Mouse (Mus musculus): ENCODE measurements at regions not wholly inside any gene's neighbourhood (a gene's known extent, or its start where the extent isn't known, plus 50 kb on each side); places are given as distances from the start of the nearest gene placed in this dataset.

DNA sequence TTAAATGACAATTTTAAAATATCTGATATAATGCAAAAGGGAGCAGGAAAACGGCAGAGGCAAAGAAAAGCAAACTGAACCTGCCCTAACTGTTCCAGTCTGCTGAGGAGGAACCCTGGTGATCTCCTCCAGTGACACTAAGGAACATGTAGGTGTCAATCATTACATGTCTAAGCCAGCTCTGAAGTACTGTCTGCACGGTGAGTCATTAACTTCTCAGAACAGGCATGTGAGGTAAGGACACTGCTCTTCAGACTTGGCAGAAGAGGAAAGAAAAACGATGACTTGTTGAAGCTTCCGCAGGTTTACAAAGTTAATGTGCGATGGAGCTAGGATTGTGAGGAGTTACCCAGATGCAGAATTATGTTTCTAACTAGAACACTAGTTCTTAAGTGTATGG, 199.1 kb downstream of the Nuf2 start:
- Histone ChIP-seq H3K36me3 (ENCODE audit: control insufficient read depth in 1 of 2, insufficient read depth in 2 of 2, low read length in 2 of 2) (no peaks in the 10 kb centered on the region), H3K9me3 (replicated peaks; ENCODE audit: insufficient read depth, low read length) (no peaks in the 10 kb centered on the region), H3K27me3 (ENCODE audit: control insufficient read depth in 1 of 2, insufficient read depth in 2 of 2, low read length in 2 of 2) (no peaks in the 10 kb centered on the region), H3K4me3 (ENCODE audit: control insufficient read depth in 1 of 2, insufficient read depth in 1 of 2, low read depth in 2 of 2, low read length in 2 of 2) (no peak overlapping the region), H3K27ac (ENCODE audit: control insufficient read depth, low read depth, low read length) (no peak overlapping the region), H3K4me1 (ENCODE audit: control insufficient read depth in 1 of 2, insufficient read depth in 2 of 2, low read length in 2 of 2) (no peaks in the 10 kb centered on the region), H3K9ac (ENCODE audit: control insufficient read depth, low read depth, low read length, poor library complexity, severe bottlenecking) (no peak overlapping the region), H3K79me2 (ENCODE audit: control insufficient read depth, insufficient read depth, low read length, poor library complexity) (no peaks in the 10 kb centered on the region)
- DNase-seq (ENCODE audit: low read depth, low spot score): no peak
- TF ChIP-seq NELFE (IDR thresholded peaks at IDR 0.05; ENCODE audit: low read depth, low read length): no peak
- TF ChIP-seq HCFC1 (IDR thresholded peaks at IDR 0.05; ENCODE audit: low read depth, low read length): no peak
- no peak for TF ChIP-seq BHLHE40 (IDR thresholded peaks at IDR 0.05; ENCODE audit: borderline replicate concordance, low read depth, low read length)
- no peak for TF ChIP-seq MAX (IDR thresholded peaks at IDR 0.05; ENCODE audit: low read length)
- TF ChIP-seq TCF12 (IDR thresholded peaks at IDR 0.05; ENCODE audit: low read depth, low read length): no peak
- no peak for TF ChIP-seq TBP (IDR thresholded peaks at IDR 0.05; ENCODE audit: low read depth, low read length)
- TF ChIP-seq SIN3A (IDR thresholded peaks at IDR 0.05; ENCODE audit: low read length): no peak
- TF ChIP-seq MEF2A (IDR thresholded peaks at IDR 0.05; ENCODE audit: extremely low read depth, insufficient replicate concordance, low read depth, low read length, poor library complexity, severe bottlenecking): no peak
- TF ChIP-seq ETS1 (IDR thresholded peaks at IDR 0.05; ENCODE audit: low read depth, low read length): no peak
- no peak for TF ChIP-seq KAT2A (conservative IDR thresholded peaks at IDR 0.05; ENCODE audit: low read depth, low read length)
- TF ChIP-seq E2F4 (IDR thresholded peaks at IDR 0.05; ENCODE audit: borderline replicate concordance, low read depth, low read length): no peak
- TF ChIP-seq GABPA (IDR thresholded peaks at IDR 0.05; ENCODE audit: low read depth, low read length): no peak
- TF ChIP-seq GATA1 (IDR thresholded peaks at IDR 0.05; ENCODE audit: low read depth, low read length): no peak
- TF ChIP-seq CTCF (IDR thresholded peaks at IDR 0.05 in 2 of 3, conservative IDR thresholded peaks at IDR 0.05 in 1 of 3; ENCODE audit: control insufficient read depth in 1 of 3, insufficient read depth in 1 of 3, low read depth in 2 of 3, low read length in 3 of 3, poor library complexity in 1 of 3, severe bottlenecking in 1 of 3): no peak
- TF ChIP-seq CHD1 (IDR thresholded peaks at IDR 0.05; ENCODE audit: low read depth, low read length): no peak
- TF ChIP-seq ZNF384 (IDR thresholded peaks at IDR 0.05; ENCODE audit: low read depth, low read length): no peak

- Histone ChIP-seq H3K9me3 (replicated peaks; ENCODE audit: insufficient read depth, low read length) (no peaks in the 10 kb centered on the region), H3K27me3 (ENCODE audit: control insufficient read depth in 1 of 2, insufficient read depth in 2 of 2, low read length in 2 of 2) (no peaks in the 10 kb centered on the region), H3K4me3 (ENCODE audit: control insufficient read depth in 1 of 2, insufficient read depth in 1 of 2, low read depth in 2 of 2, low read length in 2 of 2) (no peak overlapping the region), H3K27ac (ENCODE audit: control insufficient read depth, low read depth, low read length) (no peak overlapping the region), H3K36me3 (ENCODE audit: control insufficient read depth in 1 of 2, insufficient read depth in 2 of 2, low read length in 2 of 2) (no peaks in the 10 kb centered on the region), H3K9ac (ENCODE audit: control insufficient read depth, low read depth, low read length, poor library complexity, severe bottlenecking) (no peak overlapping the region), H3K79me2 (ENCODE audit: control insufficient read depth, insufficient read depth, low read length, poor library complexity) (no peaks in the 10 kb centered on the region), H3K4me1 (ENCODE audit: control insufficient read depth in 1 of 2, insufficient read depth in 2 of 2, low read length in 2 of 2) (no peaks in the 10 kb centered on the region)
- DNase-seq (ENCODE audit: low read depth, low spot score): no peak
- TF ChIP-seq ZC3H11A (IDR thresholded peaks at IDR 0.05; ENCODE audit: low read depth, low read length): no peak
- TF ChIP-seq MYC (IDR thresholded peaks at IDR 0.05; ENCODE audit: low read depth, low read length): no peak
- TF ChIP-seq JUND (IDR thresholded peaks at IDR 0.05; ENCODE audit: low read depth, low read length): no peak
- no peak for TF ChIP-seq MXI1 (IDR thresholded peaks at IDR 0.05; ENCODE audit: low read depth, low read length)
- no peak for TF ChIP-seq MEF2A (IDR thresholded peaks at IDR 0.05; ENCODE audit: extremely low read depth, insufficient replicate concordance, low read depth, low read length, poor library complexity, severe bottlenecking)
- no peak for TF ChIP-seq USF2 (IDR thresholded peaks at IDR 0.05; ENCODE audit: borderline replicate concordance in 1 of 2, insufficient read depth in 1 of 2, low read depth in 1 of 2, low read length in 2 of 2)
- TF ChIP-seq MYB (IDR thresholded peaks at IDR 0.05; ENCODE audit: low read depth, low read length): no peak
- no peak for TF ChIP-seq SIN3A (IDR thresholded peaks at IDR 0.05; ENCODE audit: low read length)
Measured at GRCm38 (mm10) chr1:169313241-169313640, 218.0 kb downstream of the Nuf2 start.

Data from MEL (cell line).